Mouse (Mus musculus) ovary, adult 18-20 months (tissue): ENCODE data around the gene Aoc3.
"Not testable (repeated sequence)": the region's sequence is repeated elsewhere in the genome, so short reads cannot be mapped to it uniquely, and the experiment has no call there.

ENCODE experiments used
- DNase-seq: peaks from one replicate; pipeline ENCODE4 v3.0.0; 2022; ENCODE audit warnings: low spot score, mixed read lengths

Aoc3 gene

DNA sequence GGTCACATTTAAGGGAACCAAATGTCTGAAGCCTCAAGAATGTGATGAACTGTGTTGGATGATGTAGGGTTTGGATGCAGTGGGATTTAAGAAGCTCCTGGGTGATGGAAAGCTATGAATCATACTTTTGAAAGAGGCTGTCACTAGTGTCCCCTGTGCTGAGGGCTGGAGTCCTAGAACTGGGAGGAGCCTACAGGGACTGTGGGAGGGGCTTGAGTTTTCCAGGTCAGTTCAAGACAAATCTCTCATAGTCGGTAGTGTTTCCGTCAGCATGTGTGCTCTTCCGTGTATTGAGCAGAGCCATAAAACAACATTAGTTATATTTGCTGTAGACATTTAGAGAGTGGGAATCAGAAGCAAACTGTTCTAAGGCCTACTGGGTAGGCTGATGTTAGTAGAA is 3.1 kb upstream of the Aoc3 start:
- DNase-seq = no peak

DNA sequence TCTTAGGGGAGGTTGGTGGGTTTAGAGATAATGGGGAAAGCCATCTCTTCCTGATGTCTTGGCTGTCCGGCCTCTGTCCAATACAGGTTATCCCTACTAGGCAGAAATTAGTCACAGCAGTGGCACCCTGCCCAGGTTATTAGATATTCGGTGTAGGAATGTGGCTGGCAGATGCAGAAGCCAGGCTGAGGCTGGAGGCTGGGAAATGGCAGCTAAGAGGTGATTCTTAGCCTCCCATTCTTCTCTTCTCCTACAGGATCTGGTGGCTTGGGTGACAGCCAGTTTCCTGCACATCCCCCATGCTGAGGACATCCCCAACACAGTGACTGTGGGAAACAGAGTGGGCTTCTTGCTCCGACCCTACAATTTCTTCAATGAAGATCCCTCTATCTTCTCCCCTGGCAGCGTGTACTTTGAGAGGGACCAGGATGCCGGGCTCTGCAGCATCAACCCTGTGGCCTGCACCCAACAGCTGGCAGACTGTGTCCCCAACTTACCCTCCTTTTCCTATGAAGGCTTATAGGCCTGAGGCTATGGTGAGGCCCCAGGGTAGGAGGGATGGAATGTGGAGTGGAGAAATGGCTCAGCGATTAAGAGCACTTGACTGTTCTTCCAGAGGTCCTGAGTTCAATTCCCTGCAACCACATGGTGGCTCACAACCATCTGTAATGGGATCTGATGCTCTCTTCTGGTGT is 1.3 kb upstream of the Aoc3 start:
- DNase-seq = no peak

DNA sequence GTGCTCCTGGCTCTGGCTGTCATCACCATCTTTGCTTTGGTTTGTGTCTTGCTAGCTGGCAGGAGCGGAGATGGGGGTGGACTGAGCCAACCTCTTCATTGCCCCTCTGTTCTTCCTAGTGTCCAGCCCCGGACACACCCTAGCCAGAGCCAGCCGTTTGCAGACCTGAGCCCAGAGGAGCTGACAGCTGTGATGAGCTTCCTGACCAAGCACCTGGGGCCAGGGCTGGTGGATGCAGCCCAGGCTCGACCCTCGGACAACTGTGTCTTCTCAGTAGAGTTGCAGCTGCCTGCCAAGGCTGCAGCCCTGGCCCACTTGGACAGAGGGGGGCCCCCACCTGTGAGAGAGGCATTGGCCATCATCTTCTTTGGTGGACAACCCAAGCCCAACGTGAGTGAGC is 556 bp downstream of the Aoc3 start:
- DNase-seq = not testable (repeated sequence)

DNA sequence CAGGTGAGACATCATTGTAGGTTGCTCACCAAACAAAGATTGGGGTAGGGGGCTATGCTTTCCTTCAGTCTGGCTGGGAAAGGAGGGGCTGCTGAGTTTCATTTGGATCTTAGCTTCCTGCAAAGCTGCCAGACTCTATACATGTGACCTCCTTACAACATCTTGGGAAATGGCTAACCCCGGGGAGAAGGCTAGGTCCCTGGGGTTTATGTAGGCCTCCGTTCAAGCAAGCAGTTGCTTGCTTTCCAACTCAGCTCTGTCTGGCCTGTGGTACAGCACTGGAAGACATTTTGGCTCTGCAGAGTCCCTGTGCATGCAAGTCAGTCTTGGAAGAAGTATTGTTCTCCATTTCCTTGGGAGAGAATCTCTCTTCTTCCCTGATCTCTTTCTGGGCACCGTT is 2.1 kb downstream of the Aoc3 start:
- no peak for DNase-seq

DNA sequence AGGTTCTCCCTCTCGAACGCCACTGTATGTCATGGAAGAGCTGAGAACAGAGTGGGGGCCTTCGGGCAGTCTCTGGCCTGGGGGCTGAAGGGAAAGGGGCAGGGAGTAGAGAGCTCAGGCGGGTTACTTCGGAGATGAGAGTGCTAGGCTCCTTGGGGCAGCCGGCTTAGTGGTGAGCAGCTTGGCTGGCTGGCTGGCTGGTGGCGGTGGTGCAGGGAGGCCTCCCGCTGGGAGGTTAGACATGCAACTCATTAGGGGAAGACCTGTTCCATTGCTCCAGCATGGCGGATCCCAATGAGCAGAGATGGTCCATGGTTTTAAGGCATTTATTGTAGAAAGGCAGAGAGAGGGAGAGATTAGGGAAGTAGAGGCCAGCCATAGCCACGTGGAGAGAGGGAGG is 3.6 kb downstream of the Aoc3 start:
- no peak for DNase-seq

DNA sequence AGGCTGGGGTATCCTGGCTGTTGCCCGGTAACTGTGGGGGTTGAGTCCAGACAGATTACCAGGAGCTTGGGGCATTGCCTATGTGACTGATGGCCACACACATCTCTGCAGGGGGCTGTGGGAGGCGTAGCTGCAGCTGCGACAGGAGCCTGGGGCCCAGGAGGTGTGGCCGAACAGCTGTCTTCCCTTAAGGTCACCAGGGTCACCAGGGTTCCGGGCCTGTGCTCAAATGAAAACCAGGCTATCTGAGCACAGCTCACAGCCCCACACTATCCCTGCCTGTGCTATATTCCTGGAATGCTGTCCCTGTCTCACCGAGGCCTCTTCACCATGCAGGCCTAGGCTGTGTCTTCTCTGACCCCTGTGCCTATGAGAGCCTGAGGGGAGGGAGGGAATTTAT is 4.1 kb downstream of the Aoc3 start:
- DNase-seq = no peak

DNA sequence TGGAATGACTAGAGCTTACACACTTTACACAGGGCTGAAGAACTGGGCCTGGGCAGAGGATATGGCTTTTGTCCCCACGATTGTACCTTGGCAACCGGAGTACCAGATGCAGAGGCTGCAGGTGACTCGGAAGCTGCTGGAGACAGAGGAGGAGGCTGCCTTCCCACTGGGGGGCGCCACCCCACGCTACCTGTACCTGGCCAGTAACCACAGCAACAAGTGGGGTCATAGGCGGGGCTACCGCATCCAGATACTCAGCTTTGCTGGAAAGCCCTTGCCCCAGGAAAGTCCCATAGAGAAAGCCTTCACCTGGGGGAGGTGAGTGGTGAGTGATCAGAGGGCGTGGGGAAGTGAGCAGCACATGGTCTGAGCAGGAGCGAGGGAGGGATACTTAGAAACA is 5.3 kb downstream of the Aoc3 start:
- no peak for DNase-seq

DNA sequence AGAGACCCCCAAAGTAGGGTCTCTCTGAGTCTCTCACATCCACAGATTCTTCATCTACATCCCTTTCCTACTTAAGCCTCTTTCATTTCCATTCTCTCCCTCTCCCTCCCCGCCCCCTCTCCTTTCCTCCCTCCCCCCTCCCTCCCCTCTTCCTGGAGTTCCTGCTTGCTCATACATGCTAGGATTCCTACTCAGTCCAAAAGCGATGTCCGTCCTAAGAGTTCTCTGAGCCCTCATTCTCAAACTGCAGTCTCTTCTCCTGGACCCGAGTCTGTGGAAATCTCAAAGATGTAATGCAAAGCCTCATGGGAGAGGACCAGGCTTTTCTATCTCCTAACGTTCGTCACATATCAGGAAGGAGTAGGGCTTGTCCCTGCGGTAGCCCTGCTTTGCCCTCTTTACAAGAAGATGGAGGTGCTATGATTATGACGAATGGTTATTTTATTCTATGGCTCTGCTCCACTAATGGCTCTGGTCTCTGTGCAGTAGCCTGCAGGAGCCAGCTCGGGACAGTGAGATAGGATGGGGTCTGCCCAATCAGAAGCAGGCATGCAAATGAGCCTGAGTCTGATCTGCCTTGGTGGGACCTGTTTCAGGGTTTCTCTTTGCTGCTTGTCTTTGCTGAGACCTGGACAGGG is 7.8 kb downstream of the Aoc3 start:
- no peak for DNase-seq

DNA sequence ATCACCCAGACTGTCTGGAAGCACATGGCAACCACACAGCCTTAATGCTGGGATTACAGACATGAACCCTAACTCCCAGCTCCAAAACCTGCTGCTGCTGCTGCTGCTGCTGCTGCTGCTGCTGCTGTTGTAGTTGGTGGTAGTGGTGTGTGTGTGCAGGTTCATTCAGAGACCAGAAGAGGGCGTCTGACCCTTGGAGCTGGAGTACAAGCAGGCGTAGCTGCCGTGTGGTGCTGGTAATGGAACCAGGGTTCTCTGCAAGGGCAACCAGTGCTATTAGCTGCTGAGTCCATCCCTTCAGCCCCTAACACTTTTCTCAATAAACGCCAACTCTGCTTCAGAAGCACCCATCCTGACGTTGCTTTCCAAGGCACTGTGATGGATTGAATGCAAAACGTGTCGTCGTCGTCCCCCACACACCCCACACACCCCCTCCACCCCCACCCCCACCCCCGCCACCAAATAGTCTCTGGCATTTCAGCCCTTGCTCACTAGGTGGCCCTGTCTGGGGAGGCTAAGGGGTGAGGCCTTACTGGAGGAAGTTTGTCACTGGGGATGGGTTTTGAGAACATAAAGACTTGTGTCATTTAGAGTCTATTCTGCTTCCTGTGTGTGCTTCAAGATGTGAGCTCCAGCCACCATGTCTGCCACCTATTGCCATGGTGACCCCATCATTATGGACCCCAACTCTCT is 16.8 kb downstream of the Aoc3 start:
- no peak for DNase-seq

DNA sequence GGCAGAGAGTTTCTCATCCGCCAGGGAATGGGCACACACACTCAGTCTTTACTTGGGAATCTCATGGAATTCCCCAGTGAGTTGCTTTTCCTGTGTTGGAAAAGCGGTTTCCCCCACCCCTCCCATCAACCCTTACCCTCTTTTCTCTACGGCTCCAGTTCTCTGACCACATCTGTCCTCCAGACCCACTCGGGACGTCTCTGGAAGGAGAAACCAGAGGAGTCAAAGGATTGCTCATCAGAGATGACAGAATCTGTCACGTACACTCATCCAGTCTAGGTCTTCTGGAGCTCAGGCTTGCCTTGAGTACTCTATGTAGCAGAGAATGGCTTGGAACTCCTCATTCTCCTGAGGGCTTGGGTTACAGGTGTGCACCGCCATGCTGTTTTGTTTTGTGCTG is 18.4 kb downstream of the Aoc3 start:
- no peak for DNase-seq

DNA sequence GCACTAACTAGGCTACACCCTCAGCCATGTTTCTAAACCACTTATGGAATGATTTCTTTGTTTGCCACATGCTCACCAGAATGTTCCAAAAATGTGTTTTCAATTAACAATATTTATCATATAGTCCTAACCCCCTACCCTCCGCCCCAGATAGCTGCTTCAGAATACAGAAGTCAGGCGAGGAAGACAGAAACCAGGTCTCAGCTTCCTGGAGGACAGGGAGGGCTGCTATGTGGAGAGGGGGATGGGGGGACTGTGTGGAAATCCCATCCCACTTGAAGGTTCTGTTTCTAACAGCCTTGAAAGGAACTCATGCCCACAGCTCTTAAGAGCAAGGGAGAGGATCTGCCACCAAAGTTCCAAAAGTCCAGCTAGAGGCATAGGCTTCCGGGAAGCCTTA is 18.8 kb downstream of the Aoc3 start:
- no peak for DNase-seq

DNA sequence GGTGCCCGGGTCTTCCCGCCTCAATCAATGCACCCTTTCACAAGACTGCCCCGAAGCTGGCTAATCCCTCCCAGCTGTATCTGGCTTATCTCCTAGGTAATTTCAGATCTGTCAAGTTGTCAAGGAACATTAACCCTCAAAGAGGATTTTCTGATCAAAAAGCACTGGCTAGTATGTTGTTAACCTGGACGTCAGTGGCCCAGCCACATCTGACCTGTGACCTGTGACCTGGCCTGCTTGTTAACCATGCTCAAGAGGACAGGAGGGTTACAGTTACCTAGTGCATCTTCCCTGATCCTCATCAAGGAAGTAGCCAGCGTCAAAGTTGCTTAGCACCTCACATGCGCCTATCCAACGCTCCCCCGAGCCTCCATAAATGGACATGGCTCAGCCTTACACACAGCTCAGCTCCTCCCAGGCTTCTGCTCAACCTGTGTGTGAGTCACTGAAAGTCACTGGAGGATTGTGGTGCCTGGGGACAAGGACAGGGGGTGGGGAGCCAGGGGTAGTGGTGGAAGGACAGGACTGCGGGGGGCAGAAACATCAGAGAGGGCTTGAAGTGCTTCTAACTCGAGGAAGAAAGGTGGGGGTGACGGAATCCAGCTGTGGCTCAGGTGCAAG is 20.8 kb downstream of the Aoc3 start:
- DNase-seq = no peak

DNA sequence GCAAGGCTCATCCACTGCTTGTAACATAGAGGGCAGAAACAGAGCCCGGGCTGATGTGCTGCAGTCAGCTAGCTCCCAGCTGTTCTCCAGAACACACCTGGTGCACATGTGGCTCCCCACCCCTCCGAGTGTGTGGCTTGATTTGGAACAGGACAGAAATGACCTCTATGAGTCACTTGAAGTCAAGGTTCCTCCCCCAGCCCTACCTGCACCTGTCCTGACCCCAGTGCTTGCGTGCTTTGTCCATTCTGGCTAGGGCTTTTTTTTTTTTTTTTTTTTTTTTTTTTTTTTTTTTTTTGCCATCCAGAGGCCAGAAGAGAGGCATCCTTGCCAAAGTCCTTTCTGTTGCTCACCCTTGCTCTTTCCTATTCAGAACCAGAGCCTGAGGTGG is 21.3 kb downstream of the Aoc3 start:
- no peak for DNase-seq

DNA sequence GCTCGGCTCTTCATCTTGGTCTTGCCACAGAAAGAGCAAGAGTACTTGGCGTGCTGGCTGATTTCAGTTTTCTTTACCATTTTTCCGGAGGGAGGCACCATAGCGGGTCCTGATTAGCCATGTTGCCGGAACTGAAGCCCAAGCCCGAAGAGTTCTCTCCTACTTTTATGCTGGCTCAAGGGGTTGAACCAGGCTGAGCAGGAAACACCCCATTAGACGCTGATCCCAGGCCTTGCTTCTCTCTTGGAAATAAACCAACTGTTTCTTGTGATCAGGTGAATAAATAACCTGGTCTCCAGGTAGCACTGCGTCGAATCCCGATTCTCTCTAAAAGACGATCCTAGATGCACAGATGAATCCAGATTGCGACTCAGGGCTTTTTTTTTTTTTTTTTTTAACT is 23.0 kb downstream of the Aoc3 start:
- DNase-seq = no peak

DNA sequence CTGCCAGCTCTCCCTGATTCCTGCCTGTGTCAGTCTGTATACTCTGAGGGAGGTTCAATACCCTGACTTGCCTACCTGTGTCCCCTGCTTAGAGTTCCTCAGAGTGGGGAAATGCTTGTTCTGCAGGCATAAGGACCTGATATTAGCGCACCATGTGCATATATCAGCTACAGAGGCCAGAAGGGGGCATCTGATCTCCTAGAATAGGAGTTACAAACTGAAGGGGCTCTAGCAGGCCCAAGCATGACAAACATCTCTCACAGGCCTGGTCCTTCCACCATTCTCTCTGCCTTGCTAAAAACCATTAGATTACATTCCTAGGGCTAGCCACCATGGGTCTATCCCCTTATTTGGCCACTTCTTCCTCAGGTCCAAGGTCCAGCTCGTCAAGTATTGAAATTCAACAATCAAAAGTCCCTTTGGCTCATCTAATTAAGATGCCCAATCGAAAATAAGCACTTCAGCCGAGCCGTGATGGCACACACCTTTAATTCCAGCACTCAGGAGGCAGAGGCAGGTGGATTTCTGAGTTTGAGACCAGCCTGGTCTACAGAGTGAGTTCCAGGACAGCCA is 24.1 kb downstream of the Aoc3 start:
- no peak for DNase-seq

DNA sequence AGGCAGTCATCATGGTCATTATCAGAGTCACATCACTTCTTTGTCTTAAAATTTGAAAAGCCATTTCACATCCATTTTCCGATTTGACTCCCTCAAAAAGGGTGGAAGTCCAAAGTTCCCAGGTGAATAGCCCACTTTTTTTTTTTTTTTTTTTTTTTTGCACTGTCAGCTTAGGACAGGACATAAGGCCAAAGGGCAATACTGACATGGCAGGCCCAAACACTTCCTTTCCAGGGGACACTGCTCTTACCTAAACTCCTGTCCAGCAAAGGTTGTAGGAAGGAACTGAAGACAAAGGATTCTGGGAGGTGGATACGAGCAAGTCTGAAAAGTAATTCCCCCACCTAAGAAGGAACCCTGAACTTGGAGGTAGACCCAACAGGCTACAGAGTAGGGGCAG is 25.5 kb downstream of the Aoc3 start:
- DNase-seq = no peak

DNA sequence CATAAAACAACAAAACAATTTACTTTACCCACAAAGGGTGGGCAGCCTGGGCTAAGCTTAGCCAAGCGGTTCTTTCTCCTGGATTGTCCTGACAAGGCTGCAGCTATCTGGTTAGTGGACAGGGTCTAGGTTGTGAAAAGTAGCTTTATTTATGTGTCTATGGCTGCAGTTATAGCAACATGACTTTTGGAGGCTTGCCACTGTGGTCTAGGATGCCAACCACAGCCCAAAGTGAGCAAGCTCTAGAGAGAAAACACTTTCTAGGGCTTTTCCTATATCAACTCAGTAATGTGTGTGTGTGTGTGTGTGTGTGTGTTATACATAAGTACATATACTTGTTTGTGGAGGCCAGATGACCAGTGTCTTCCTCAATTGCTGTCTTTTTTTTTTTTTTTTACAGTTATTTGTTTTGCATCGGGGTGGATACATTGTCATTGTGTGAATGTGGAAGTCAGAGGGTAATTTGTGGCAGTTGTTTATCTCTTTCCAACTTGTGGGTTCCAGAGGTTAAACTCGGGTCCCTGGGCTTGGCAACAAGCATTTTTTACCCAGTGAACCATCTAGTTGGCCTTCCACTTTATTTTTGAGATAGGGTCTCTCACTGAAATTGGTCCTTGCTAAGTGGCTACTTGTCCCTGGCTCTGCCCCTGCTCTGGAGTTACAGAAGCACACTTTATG is 27.2 kb downstream of the Aoc3 start:
- DNase-seq = no peak

DNA sequence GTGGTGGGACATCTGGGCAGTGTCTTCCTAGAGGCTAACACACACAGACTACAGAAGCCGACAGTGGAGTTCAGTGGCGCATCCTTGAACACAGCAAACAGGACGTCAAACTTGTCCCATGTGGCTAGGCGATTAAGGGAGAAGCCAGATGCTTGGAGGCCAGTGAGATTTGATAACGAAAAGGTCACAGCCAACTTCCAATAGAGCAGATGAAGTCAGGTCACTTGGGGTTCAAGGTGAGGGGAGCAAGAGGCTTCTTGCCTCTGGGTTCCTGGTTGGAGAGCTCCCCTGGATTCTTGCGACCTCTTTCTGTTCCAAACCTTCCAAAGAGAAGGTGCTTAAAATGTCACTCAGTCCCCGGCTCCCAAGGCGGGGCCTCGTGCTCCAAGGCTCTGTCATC is 29.4 kb downstream of the Aoc3 start:
- peak; percentile 10 for DNase-seq

DNA sequence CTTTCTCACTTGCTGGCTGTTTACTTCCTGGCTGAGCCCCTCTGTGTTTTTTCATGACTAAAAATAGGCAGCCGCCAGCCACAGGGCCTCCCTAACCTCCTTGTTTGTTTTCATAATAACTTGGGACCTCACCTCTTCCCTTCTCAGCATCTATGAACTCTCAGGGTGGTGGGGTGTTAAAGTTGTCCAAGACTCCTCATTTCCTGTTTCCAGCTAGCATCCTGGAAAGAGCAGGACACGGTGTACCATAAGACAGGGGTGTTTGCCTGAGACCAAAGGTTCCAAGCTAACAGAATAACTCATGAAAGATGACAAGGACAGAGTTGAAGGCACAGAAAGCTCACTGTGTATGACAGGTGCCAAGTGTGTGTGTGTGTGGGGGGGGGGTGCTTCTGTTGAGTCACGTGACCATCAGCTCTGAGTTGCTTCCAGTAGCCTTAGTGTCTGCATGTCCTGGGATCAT is 30.3 kb downstream of the Aoc3 start:
- no peak for DNase-seq

DNA sequence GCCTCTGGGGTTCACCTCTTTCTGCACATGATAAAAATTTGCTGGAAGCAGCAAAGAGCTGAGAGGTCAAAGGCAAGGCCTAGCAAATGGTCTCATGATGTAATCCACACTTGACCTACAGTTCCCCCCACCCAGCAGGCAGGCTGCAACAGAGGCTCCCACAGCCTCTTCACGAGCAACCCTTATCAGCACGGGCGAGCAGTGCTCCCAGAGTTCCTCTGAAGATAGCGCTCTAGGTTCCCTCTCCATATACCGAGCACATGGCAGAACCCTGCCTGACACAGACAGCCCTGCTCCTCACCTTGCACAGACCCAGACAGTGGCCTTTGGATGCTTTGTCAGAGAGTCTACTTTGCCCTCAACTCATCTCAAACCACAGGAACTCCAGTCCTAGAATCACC is 34.1 kb downstream of the Aoc3 start:
- no peak for DNase-seq

DNA sequence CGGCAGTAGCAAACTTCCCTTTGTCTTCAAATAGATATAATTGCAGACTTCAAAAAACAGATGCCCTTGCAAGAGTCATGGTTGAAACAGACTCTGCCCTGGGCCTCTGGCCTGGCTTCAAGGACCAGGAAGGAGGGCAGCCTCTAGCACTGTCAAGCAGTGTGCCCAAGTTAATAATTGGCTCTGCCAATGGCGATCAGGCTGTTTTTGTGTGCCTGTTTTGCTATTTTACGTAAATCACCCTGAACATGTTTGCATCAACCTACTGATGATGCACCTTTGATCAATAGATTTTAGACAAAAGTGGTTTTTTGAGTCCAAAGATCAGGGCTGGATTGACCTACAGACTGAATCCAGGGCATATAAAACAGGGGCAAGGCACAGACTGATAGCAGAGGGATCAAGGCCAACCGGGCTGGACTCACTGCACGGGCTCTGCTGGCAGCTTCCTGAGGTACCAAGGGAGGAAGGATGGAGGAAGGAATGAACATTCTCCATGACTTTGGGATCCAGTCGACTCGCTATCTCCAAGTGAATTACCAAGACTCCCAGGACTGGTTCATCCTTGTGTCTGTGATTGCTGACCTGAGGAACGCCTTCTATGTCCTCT is 37.0 kb downstream of the Aoc3 start, which contains the start of gene G6pc:
Gene G6pc, plus strand, starts transcription at position 236 of the 610 bp plus-strand sequence.
- no peak for DNase-seq

DNA sequence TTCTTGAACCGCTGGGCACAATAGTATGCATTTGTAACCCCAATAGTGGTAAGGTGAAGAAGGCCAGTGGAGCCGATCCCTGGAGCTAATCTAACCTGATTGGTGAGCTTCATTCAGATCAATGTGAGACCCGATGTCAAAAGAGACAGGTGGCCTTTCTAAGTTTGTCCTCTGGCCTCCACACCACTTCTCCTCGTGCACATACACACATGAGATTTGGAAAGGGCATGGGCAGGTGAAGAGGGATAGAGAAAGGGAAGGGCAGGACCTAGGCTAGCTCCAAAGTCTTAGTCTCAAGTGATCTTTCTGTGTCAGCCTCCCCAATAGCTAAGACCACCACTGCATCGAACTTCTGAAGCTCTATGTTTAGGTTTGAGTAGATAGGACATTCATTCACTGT is 39.7 kb downstream of the Aoc3 start:
- DNase-seq = no peak
